Mouse (Mus musculus): ENCODE results near the gene Tbrg1. TPM values are rescaled to one million over a fixed set of nuclear protein-coding genes. Genes with fewer than 3 reads are reported as not detected.

The Tbrg1 gene
- total and polyA plus RNA-seq, 3 experiments = 127 to 159 TPM; not detected in 1

GRCm38 (mm10) chr9:37670261-37670660 lies 13.1 kb upstream of the Tbrg1 start:
- no peak overlapping the region for H3K4me3 ChIP-seq (ENCODE audit: control insufficient read depth in 1 of 2, insufficient read depth in 1 of 2, low read depth in 2 of 2, low read length in 2 of 2)
- no peak for TF ChIP-seq ZMIZ1 (IDR thresholded peaks at IDR 0.05; ENCODE audit: low read depth, low read length)
- TF ChIP-seq CHD1 (IDR thresholded peaks at IDR 0.05; ENCODE audit: low read depth, low read length) = no peak
- no peak for TF ChIP-seq NELFE (IDR thresholded peaks at IDR 0.05; ENCODE audit: low read depth, low read length)
- no peak for TF ChIP-seq ZC3H11A (IDR thresholded peaks at IDR 0.05; ENCODE audit: low read depth, low read length)
- no peak for TF ChIP-seq UBTF (IDR thresholded peaks at IDR 0.05; ENCODE audit: borderline replicate concordance, insufficient read depth, low read depth, low read length)
- no peak for TF ChIP-seq BHLHE40 (IDR thresholded peaks at IDR 0.05; ENCODE audit: borderline replicate concordance, low read depth, low read length)

GRCm38 (mm10) chr9:37669678-37670077 lies 12.6 kb upstream of the Tbrg1 start:
- no peak overlapping the region for H3K27ac ChIP-seq (ENCODE audit: control insufficient read depth, low read depth, low read length)
- TF ChIP-seq GATA1 (IDR thresholded peaks at IDR 0.05; ENCODE audit: low read depth, low read length) = no peak
- TF ChIP-seq MYB (IDR thresholded peaks at IDR 0.05; ENCODE audit: low read depth, low read length) = no peak
- no peak for TF ChIP-seq MAX (IDR thresholded peaks at IDR 0.05; ENCODE audit: low read length)
- no peak for TF ChIP-seq NRF1 (IDR thresholded peaks at IDR 0.05; ENCODE audit: insufficient read depth, low read depth, low read length, poor library complexity, severe bottlenecking)
- TF ChIP-seq RCOR1 (IDR thresholded peaks at IDR 0.05; ENCODE audit: low read depth, low read length) = no peak
- no peak for TF ChIP-seq USF1 (IDR thresholded peaks at IDR 0.05; ENCODE audit: low read depth, low read length)
- no peak for TF ChIP-seq CHD1 (IDR thresholded peaks at IDR 0.05; ENCODE audit: low read depth, low read length)
- TF ChIP-seq GABPA (IDR thresholded peaks at IDR 0.05; ENCODE audit: low read depth, low read length) = no peak
- no peak for TF ChIP-seq CTCF (IDR thresholded peaks at IDR 0.05 in 2 of 3, conservative IDR thresholded peaks at IDR 0.05 in 1 of 3; ENCODE audit: control insufficient read depth in 1 of 3, insufficient read depth in 1 of 3, low read depth in 2 of 3, low read length in 3 of 3, poor library complexity in 1 of 3, severe bottlenecking in 1 of 3)
- TF ChIP-seq E2F4 (IDR thresholded peaks at IDR 0.05; ENCODE audit: borderline replicate concordance, low read depth, low read length) = no peak
- no peak for TF ChIP-seq BHLHE40 (IDR thresholded peaks at IDR 0.05; ENCODE audit: borderline replicate concordance, low read depth, low read length)
- TF ChIP-seq TAL1 (IDR thresholded peaks at IDR 0.05; ENCODE audit: low read length) = no peak
- TF ChIP-seq POLR2AphosphoS5 (IDR thresholded peaks at IDR 0.05; ENCODE audit: borderline replicate concordance, low read depth, low read length) = no peak
- TF ChIP-seq SIN3A (IDR thresholded peaks at IDR 0.05; ENCODE audit: low read length) = no peak
- no peak for TF ChIP-seq MAFK (IDR thresholded peaks at IDR 0.05; ENCODE audit: borderline replicate concordance, low read depth, low read length)
- no peak for TF ChIP-seq MXI1 (IDR thresholded peaks at IDR 0.05; ENCODE audit: low read depth, low read length)

More at GRCm38 (mm10) chr9:37670261-37670660, 13.1 kb upstream of the Tbrg1 start:
- H3K36me3 ChIP-seq (ENCODE audit: control insufficient read depth in 1 of 2, insufficient read depth in 2 of 2, low read length in 2 of 2) = peaks cover 0 to 20% of the 10 kb centered on the region in 2 experiments; a peak in 2 of 4 replicates
- no peaks in the 10 kb centered on the region for H3K79me2 ChIP-seq (ENCODE audit: control insufficient read depth, insufficient read depth, low read length, poor library complexity)
- H3K4me1 ChIP-seq (ENCODE audit: control insufficient read depth in 1 of 2, insufficient read depth in 2 of 2, low read length in 2 of 2) = peaks cover 22 to 32% of the 10 kb centered on the region in 2 experiments
- no peak for DNase-seq (ENCODE audit: low read depth, low spot score)
- H3K27ac ChIP-seq (ENCODE audit: control insufficient read depth, low read depth, low read length) = no peak overlapping the region
- no peaks in the 10 kb centered on the region; a peak in 1 of 4 replicates for H3K27me3 ChIP-seq (ENCODE audit: control insufficient read depth in 1 of 2, insufficient read depth in 2 of 2, low read length in 2 of 2)
- no peak overlapping the region for H3K9ac ChIP-seq (ENCODE audit: control insufficient read depth, low read depth, low read length, poor library complexity, severe bottlenecking)
- no peaks in the 10 kb centered on the region for H3K9me3 ChIP-seq (replicated peaks; ENCODE audit: insufficient read depth, low read length)

More at GRCm38 (mm10) chr9:37669678-37670077, 12.6 kb upstream of the Tbrg1 start:
- DNase-seq (ENCODE audit: low read depth, low spot score) = no peak
- Histone ChIP-seq H3K9me3 (replicated peaks; ENCODE audit: insufficient read depth, low read length) (no peaks in the 10 kb centered on the region), H3K27me3 (ENCODE audit: control insufficient read depth in 1 of 2, insufficient read depth in 2 of 2, low read length in 2 of 2) (no peaks in the 10 kb centered on the region; a peak in 1 of 4 replicates), H3K4me1 (ENCODE audit: control insufficient read depth in 1 of 2, insufficient read depth in 2 of 2, low read length in 2 of 2) (peaks cover 22 to 32% of the 10 kb centered on the region in 2 experiments), H3K4me3 (ENCODE audit: control insufficient read depth in 1 of 2, insufficient read depth in 1 of 2, low read depth in 2 of 2, low read length in 2 of 2) (no peak overlapping the region), H3K79me2 (ENCODE audit: control insufficient read depth, insufficient read depth, low read length, poor library complexity) (no peaks in the 10 kb centered on the region), H3K36me3 (ENCODE audit: control insufficient read depth in 1 of 2, insufficient read depth in 2 of 2, low read length in 2 of 2) (peaks cover 0 to 20% of the 10 kb centered on the region in 2 experiments; a peak in 2 of 4 replicates), H3K9ac (ENCODE audit: control insufficient read depth, low read depth, low read length, poor library complexity, severe bottlenecking) (no peak overlapping the region)
